Mouse (Mus musculus) ES-Bruce4 (cell line): ENCODE data around the gene Wasf2. TPM values are rescaled to one million over a fixed set of nuclear protein-coding genes. Genes with fewer than 3 reads are reported as not detected.

Experiments used
- H3K27ac ChIP-seq: 2 replicates; pipeline ENCODE4 v1.5.1; 2012; ENCODE audit warnings: low read length, inconsistent platforms; ENCODE audit not compliant: insufficient read depth
- H3K27me3 ChIP-seq: 2 replicates; pipeline ENCODE4 v1.6.1; 2012; ENCODE audit warnings: mild to moderate bottlenecking, low read length, inconsistent platforms; ENCODE audit not compliant: control insufficient read depth, poor library complexity, insufficient read depth, severe bottlenecking
- H3K36me3 ChIP-seq: 2 replicates; pipeline ENCODE4 v1.6.1; 2012; ENCODE audit warnings: inconsistent platforms, mild to moderate bottlenecking, low read length, moderate library complexity; ENCODE audit not compliant: control insufficient read depth, poor library complexity, insufficient read depth, severe bottlenecking
- H3K4me1 ChIP-seq: one replicate; pipeline ENCODE4 v1.8.1; 2011; ENCODE audit warnings: low read length; ENCODE audit not compliant: control insufficient read depth, insufficient read depth
- H3K4me3 ChIP-seq: 2 replicates; pipeline ENCODE4 v1.5.1; 2011; ENCODE audit warnings: low read depth, mild to moderate bottlenecking, low read length
- H3K9ac ChIP-seq: 2 replicates; pipeline ENCODE4 v1.6.1; 2012; ENCODE audit warnings: low read depth, mild to moderate bottlenecking, inconsistent platforms; ENCODE audit not compliant: poor library complexity, severe bottlenecking
- H3K9me3 ChIP-seq: replicated peaks from 2 replicates; pipeline ENCODE4 v1.6.1; 2012; ENCODE audit warnings: mild to moderate bottlenecking, low read length, inconsistent platforms; ENCODE audit not compliant: control insufficient read depth, poor library complexity, insufficient read depth, severe bottlenecking
- CTCF ChIP-seq: IDR thresholded peaks from one replicate; pipeline ENCODE4 v1.8.1; 2011; ENCODE audit warnings: low read depth, low read length
- EP300 ChIP-seq: IDR thresholded peaks from 2 replicates; pipeline ENCODE4 v1.6.1; 2011; ENCODE audit warnings: low read depth, low read length; ENCODE audit not compliant: insufficient read depth
- POLR2A ChIP-seq: IDR thresholded peaks from one replicate; pipeline ENCODE4 v1.8.1; 2011; ENCODE audit warnings: low read length; ENCODE audit not compliant: insufficient read depth
- polyA plus RNA-seq: library from polyadenylated mRNA; stranded (reverse); fragments of >200 nt; gene quantifications from 2 replicates; pipeline ENCODE4 v1.2.4, GENCODE M21; 2011; ENCODE audit warnings: low read depth; ENCODE audit not compliant: missing spikeins, insufficient read depth, insufficient read length

Wasf2 gene
- polyA plus RNA-seq, 1 experiment, result 103 TPM

- no peak for TF ChIP-seq EP300
- no peak for TF ChIP-seq CTCF
- no peak for TF ChIP-seq POLR2A
- Histone ChIP-seq H3K4me3 (no peak overlapping the region), H3K9me3 (peaks cover 7% of the 10 kb centered on the region; the same call in 1 of the 2 replicates), H3K4me1 (peaks cover 2% of the 10 kb centered on the region), H3K36me3 (no peaks in the 10 kb centered on the region), H3K27me3 (no peaks in the 10 kb centered on the region), H3K9ac (no peak overlapping the region), H3K27ac (0 out of 2 replicates have a peak overlapping the region, but pooled peaks have one; percentile 4)
Measured at GRCm38 (mm10) chr4:133127894-133128293, 2.4 kb upstream of the Wasf2 start.

- Histone ChIP-seq H3K9ac (peak overlapping the region; percentile 72), H3K4me1 (peaks cover 2% of the 10 kb centered on the region), H3K9me3 (peaks cover 2% of the 10 kb centered on the region; the same call in 1 of the 2 replicates), H3K27me3 (no peaks in the 10 kb centered on the region), H3K4me3 (peak overlapping the region; percentile 83), H3K36me3 (no peaks in the 10 kb centered on the region), H3K27ac (peak overlapping the region; percentile 68)
- no peak for TF ChIP-seq POLR2A
- no peak for TF ChIP-seq EP300
- TF ChIP-seq CTCF, result no peak
Measured at GRCm38 (mm10) chr4:133129391-133129790, 914 bp upstream of the Wasf2 start.

DNA sequence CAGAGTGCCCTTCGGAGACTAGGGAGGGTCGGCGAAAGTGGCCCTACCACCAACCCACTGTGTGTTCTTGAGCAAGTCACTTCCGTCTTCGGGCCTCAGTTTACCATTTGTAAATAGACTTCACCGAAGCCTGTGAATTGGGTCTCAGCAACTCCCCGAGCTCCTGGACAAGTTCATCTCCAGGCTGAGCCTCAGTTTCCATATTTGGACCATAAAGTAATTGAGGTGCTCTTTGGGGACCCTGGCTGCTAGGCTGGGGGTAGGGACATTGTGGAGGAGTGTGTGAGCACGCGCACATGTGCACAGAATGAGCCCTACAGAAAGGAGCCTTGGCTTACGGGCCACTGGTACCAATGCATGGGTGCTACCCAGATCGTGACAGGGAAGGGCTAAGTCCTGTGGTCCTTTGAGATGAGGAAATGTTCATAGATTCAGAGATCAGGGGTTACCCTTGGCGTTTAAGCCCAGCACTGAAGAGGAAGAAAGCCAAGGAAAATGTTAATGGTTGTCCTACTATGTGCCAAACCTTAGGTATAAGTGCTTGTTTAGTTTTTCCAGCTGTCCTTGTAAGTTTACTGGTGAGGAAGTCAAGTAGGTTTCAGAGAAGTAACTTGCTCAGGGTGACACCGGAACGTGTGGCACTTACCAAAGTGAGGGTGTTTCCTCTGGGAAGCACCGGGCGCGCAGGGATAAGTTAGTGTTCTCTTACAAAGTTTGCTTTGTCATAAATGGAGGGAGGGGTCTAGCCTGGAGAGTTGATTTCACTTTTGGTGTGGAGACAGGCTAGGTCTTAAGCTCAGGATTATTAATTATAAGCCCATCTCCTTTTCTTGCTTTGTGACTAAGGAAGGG lies 811 bp downstream of the Wasf2 start:
- peak overlapping the region; percentile 58 for H3K27ac ChIP-seq
- TF ChIP-seq POLR2A (no peak), CTCF (no peak), EP300 (no peak)
- H3K9ac ChIP-seq, result peak overlapping the region; percentile 61
- no peaks in the 10 kb centered on the region; the same call in 1 of the 2 replicates for H3K36me3 ChIP-seq
- peaks cover 2% of the 10 kb centered on the region for H3K4me1 ChIP-seq
- no peaks in the 10 kb centered on the region for H3K9me3 ChIP-seq
- H3K4me3 ChIP-seq, result peak overlapping the region; percentile 81
- no peaks in the 10 kb centered on the region for H3K27me3 ChIP-seq

GRCm38 (mm10) chr4:133132027-133132426 lies 1.7 kb downstream of the Wasf2 start:
- no peaks in the 10 kb centered on the region; the same call in 1 of the 2 replicates for H3K36me3 ChIP-seq
- TF ChIP-seq EP300 (no peak), POLR2A (no peak), CTCF (no peak)
- H3K4me1 ChIP-seq, result peaks cover 2% of the 10 kb centered on the region
- peak overlapping the region; percentile 61 for H3K9ac ChIP-seq
- no peaks in the 10 kb centered on the region for H3K27me3 ChIP-seq
- H3K27ac ChIP-seq, result peak overlapping the region; percentile 58
- peak overlapping the region; percentile 63 for H3K4me3 ChIP-seq
- H3K9me3 ChIP-seq, result no peaks in the 10 kb centered on the region

- peaks cover 2% of the 10 kb centered on the region for H3K4me1 ChIP-seq
- H3K9me3 ChIP-seq, result no peaks in the 10 kb centered on the region
- peak overlapping the region; percentile 33; the same call in 1 of the 2 replicates for H3K27ac ChIP-seq
- no peak overlapping the region for H3K4me3 ChIP-seq
- H3K9ac ChIP-seq, result no peak overlapping the region
- no peak for TF ChIP-seq EP300
- TF ChIP-seq POLR2A, result no peak
- no peak for TF ChIP-seq CTCF
- no peaks in the 10 kb centered on the region for H3K27me3 ChIP-seq
- peaks cover 2% of the 10 kb centered on the region for H3K36me3 ChIP-seq
Measured at GRCm38 (mm10) chr4:133136946-133137345, 6.6 kb downstream of the Wasf2 start.

- H3K27ac ChIP-seq, result no peak overlapping the region; the same call in 1 of the 2 replicates
- H3K27me3 ChIP-seq, result no peaks in the 10 kb centered on the region
- TF ChIP-seq EP300, result no peak
- TF ChIP-seq CTCF, result no peak
- no peak for TF ChIP-seq POLR2A
- H3K4me1 ChIP-seq, result peaks cover 4% of the 10 kb centered on the region
- no peak overlapping the region for H3K9ac ChIP-seq
- no peaks in the 10 kb centered on the region for H3K9me3 ChIP-seq
- no peak overlapping the region for H3K4me3 ChIP-seq
- peaks cover 2% of the 10 kb centered on the region for H3K36me3 ChIP-seq
Measured at GRCm38 (mm10) chr4:133138971-133139370, 8.7 kb downstream of the Wasf2 start.
